In the genomic region with DNA sequence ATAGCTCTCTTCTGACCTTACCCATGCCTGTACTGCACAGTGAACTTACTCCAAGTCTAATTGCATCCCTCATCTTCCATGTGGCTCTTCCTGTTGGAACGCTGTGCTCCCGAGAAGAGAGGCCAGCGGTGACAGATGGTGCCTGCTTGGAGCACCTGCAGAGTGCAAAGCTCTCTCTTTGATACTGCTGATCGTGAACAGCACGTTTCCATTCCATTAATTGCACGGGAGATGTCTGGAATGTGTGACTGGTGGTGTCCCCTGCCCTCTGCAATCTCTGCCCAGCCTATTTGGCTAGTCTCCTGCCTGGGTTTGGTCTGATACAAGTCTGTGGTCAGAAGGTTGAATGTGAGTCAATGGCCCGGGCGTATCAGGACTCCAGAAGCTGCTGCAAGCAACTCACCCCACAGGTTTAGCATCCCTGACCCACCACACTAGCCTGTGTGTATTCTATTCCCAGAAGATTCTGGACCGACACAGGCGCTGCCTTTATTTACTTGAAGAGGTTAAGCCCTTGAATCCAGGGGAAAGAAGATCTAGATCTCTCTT, we compare ENCODE assay signal across 19 mouse cellular contexts.
DNase-seq lines count a peak whose midpoint lies in the region; ATAC-seq and TF ChIP-seq lines count a peak whose summit lies in the region.
"Had no signal": no experiment of that assay in that cellular context is flagged by ENCODE, and none has a peak within 500 bp of the region (broad histone marks: within the 10 kb centered on the region; RNA-seq: fewer than 3 reads in every experiment).

No protein-coding gene starts in this region.

- DNase-seq in hindbrain, embryonic 11.5 days (ENCODE audit: low spot score) = no peak
- peak; percentile 29 for DNase-seq in 3T3-L1 (ENCODE audit: low read depth, low spot score)
- peak; percentile 58 for DNase-seq in brain, embryonic 14.5 days (ENCODE audit: low read depth)
- peak; percentile 19 for DNase-seq in cerebellum, adult 9-11 months
- no peak for DNase-seq in lung, postnatal 14 days
- DNase-seq in adrenal gland, postnatal 10 days = no peak
- DNase-seq in right cerebral cortex, postnatal 10 days (ENCODE audit: low spot score in 2 of 2) = no peak
- DNase-seq: adrenal gland, postnatal 36 days; gastrocnemius, adult 2 months; kidney, adult 2 months; kidney, postnatal 10 days; spleen, adult 18-20 months; thymus, postnatal 14 days had no signal

- H3K27ac ChIP-seq in hindbrain, embryonic 15.5 days (replicated peaks) = no peak overlapping the region
- H3K27ac ChIP-seq in hindbrain, embryonic 11.5 days (ENCODE audit: low read depth, low read length) = no peak overlapping the region
- H3K27ac ChIP-seq: embryonic facial prominence, embryonic 10.5 days; gastrocnemius, adult 2 months; heart, embryonic 10.5 days; macrophage; midbrain, embryonic 15.5 days had no signal

- H3K4me1 ChIP-seq in hindbrain, embryonic 15.5 days (replicated peaks) = peaks cover 3% of the 10 kb centered on the region; the same call in 1 of the 2 replicates
- H3K4me1 ChIP-seq in hindbrain, embryonic 11.5 days (replicated peaks; ENCODE audit: control insufficient read depth, insufficient read depth, low read length) = no peaks in the 10 kb centered on the region
- H3K4me1 ChIP-seq: heart, embryonic 10.5 days had no signal

- no peak for TF ChIP-seq CTCF in brain, embryonic 14.5 days (IDR thresholded peaks at IDR 0.05; ENCODE audit: borderline replicate concordance, extremely low read depth, insufficient read depth, insufficient read length)

- no peaks in the 10 kb centered on the region for H3K36me3 ChIP-seq in hindbrain, embryonic 15.5 days
- H3K36me3 ChIP-seq in hindbrain, embryonic 11.5 days (ENCODE audit: control insufficient read depth, insufficient read depth, low read length) = no peaks in the 10 kb centered on the region
- H3K36me3 ChIP-seq: embryonic facial prominence, embryonic 10.5 days; heart, embryonic 10.5 days; midbrain, embryonic 15.5 days had no signal

- H3K4me3 ChIP-seq in hindbrain, embryonic 15.5 days = no peak overlapping the region
- no peak overlapping the region for H3K4me3 ChIP-seq in hindbrain, embryonic 11.5 days (ENCODE audit: low read depth, low read length)
- H3K4me3 ChIP-seq: embryonic facial prominence, embryonic 10.5 days; gastrocnemius, adult 2 months; heart, embryonic 10.5 days; midbrain, embryonic 15.5 days had no signal

- no peaks in the 10 kb centered on the region for H3K9me3 ChIP-seq in hindbrain, embryonic 15.5 days
- no peaks in the 10 kb centered on the region for H3K9me3 ChIP-seq in hindbrain, embryonic 11.5 days (ENCODE audit: control insufficient read depth, low read length)
- H3K9me3 ChIP-seq: embryonic facial prominence, embryonic 10.5 days; heart, embryonic 10.5 days; midbrain, embryonic 15.5 days had no signal

- H3K9ac ChIP-seq in hindbrain, embryonic 15.5 days = no peak overlapping the region
- no peak overlapping the region for H3K9ac ChIP-seq in hindbrain, embryonic 11.5 days (ENCODE audit: low read depth, low read length)
- H3K9ac ChIP-seq: midbrain, embryonic 15.5 days had no signal

- 64% methylated on average over 10 of the region's 10 CpGs for WGBS in hindbrain, embryonic 15.5 days
- 75% methylated on average over 10 of the region's 10 CpGs for WGBS in hindbrain, embryonic 11.5 days

- ATAC-seq in hindbrain, embryonic 15.5 days (ENCODE audit: low FRiP score, low read depth) = peak; percentile 45; the same call in 1 of the 2 replicates
- no peak for ATAC-seq in hindbrain, embryonic 11.5 days (ENCODE audit: low FRiP score)
- ATAC-seq: activated CD4-positive, CD25-positive, alpha-beta regulatory T cell, adult 4 months; midbrain, embryonic 15.5 days had no signal

- H3K4me2 ChIP-seq in hindbrain, embryonic 15.5 days = no peak overlapping the region
- H3K4me2 ChIP-seq in hindbrain, embryonic 11.5 days (replicated peaks; ENCODE audit: low read depth, low read length) = no peak overlapping the region
- H3K4me2 ChIP-seq: midbrain, embryonic 15.5 days had no signal

- H3K27me3 ChIP-seq in hindbrain, embryonic 15.5 days = no peaks in the 10 kb centered on the region
- no peaks in the 10 kb centered on the region for H3K27me3 ChIP-seq in hindbrain, embryonic 11.5 days (ENCODE audit: control insufficient read depth, insufficient read depth, low read length)
- H3K27me3 ChIP-seq: midbrain, embryonic 15.5 days had no signal

- TF ChIP-seq POLR2A in brain, embryonic 14.5 days (IDR thresholded peaks at IDR 0.05; ENCODE audit: borderline replicate concordance, extremely low read depth, insufficient read depth, insufficient read length, poor library complexity, severe bottlenecking) = no peak

Comparison
In these comparisons a context has a peak if more than half of its experiments do, and no peak if none do; other contexts are left out.
1. DNase-seq: peak in 3T3-L1 (single experiment), brain, embryonic 14.5 days (single experiment) and cerebellum, adult 9-11 months (single experiment); none in hindbrain, embryonic 11.5 days (single experiment), lung, postnatal 14 days (single experiment), adrenal gland, postnatal 10 days (single experiment) and right cerebral cortex, postnatal 10 days (0 of 2).